Mouse (Mus musculus): ENCODE measurements around the gene Trim46.

The Trim46 gene

DNA sequence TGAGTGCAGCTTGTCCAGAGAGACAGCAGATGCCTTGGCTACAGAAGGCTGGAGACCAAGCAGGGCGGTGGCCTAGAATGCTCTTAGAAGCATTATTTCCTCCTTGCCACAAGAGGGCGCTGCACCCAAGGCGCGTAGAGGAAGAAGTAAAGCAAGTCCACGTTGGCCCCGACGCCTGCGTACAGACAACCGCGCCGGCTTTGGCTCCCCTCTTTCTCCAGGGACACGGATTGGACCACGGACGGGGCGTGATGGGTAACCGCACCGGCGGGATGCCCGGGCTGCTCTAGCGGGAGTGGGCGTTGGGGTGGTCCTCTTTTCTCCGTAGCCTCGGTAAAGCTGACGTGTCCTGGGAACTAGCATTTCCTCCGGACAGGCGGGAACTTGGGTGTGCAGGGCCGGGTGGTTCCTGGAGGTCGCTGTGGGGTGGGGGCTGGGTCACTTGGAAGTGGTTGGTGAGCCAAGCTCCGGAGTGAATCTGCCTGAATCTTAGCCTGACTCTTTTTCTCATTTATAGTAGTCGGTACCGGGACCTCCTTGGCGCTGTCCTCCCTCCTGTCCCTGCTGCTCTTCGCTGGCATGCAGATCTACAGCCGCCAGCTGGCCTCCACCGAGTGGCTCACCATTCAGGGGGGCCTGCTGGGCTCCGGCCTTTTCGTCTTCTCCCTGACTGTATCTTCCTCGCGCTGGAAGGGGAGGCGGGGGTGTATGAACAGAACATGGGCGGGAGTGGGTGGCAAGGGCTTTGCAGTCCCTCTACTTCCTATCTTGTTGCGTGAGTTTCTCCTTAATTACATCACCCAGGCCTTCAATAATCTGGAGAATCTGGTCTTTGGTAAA, at the start of gene Trim46:
Trim46 (minus strand) TSS at position 49 of the 840 bp plus-strand sequence.
- peak; percentile 91 to 95 for DNase-seq

- no peak for DNase-seq
Observed at GRCm38 (mm10) chr3:89295685-89296230, 49.6 kb upstream of the Trim46 start.

DNA sequence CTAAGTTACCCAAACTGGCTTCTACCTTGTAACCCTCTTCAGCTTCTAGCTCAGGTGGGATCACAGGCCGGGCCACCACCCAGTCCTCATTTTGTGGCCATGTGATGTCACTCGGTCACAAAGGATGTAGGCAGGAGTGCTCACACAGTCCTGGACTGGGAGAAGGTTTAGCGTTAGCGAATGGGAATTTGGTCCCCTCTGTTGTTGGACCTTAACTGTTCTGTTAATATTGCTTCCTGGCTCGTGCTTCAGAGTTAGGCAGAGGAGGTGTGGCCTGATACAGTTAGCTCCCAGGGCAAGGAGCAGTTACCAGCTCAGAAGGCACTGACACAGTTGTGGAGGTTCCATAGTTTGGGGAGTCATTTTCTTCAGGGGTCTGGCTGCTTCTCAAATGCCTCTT, 48.1 kb upstream of the Trim46 start:
- no peak for DNase-seq

GRCm38 (mm10) chr3:89293247-89293918, 47.3 kb upstream of the Trim46 start:
- DNase-seq, result no peak

- no peak for DNase-seq
Observed at GRCm38 (mm10) chr3:89292303-89292702, 46.2 kb upstream of the Trim46 start.

GRCm38 (mm10) chr3:89291874-89292273, 45.8 kb upstream of the Trim46 start:
- DNase-seq, result no peak

DNA sequence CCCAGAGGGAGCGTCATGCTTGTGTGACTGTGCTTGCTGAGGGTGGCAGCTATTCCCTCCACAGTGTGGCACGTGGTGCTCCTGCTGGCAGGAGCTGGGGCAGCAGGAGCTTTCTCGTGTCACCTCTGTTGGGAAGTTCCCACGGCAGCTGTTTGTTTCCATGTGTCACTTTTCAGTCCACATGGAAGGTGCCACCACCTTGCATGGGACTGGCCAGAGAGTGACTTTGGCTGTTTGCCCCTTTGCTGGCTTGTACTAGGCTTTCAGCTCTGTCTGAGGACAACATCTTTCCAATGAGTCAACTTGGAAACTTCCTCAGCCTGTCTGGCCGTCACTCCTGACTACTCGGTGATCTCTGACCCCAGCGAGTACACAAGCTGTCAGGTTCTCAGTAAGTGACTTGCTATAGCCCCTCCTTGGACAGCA, 42.4 kb upstream of the Trim46 start:
- peak; percentile 21 to 50 for DNase-seq

- no peak for DNase-seq
Observed at GRCm38 (mm10) chr3:89287286-89287685, 41.2 kb upstream of the Trim46 start.

DNA sequence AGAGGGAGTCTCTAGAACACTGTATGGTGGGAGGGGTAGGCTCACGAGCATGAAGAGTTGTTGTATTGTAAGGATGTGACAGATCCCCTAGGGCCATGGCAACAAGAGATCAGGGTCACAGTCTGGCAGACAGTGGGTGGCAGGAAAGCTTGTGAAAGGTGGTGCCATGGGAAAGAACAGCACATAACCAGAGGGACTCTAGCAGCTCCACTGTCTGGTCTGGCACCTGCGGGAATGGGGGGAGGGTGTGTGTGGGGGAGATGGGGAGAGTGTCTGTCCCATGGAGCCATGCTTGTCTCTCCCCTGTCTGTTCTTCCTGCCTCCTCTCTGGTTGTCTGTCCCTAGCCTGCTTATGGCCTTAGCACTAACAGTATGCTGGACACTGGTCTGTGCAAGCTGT, 39.4 kb upstream of the Trim46 start:
- DNase-seq, result no peak

- no peak for DNase-seq
Observed at GRCm38 (mm10) chr3:89284261-89284660, 38.2 kb upstream of the Trim46 start.

DNA sequence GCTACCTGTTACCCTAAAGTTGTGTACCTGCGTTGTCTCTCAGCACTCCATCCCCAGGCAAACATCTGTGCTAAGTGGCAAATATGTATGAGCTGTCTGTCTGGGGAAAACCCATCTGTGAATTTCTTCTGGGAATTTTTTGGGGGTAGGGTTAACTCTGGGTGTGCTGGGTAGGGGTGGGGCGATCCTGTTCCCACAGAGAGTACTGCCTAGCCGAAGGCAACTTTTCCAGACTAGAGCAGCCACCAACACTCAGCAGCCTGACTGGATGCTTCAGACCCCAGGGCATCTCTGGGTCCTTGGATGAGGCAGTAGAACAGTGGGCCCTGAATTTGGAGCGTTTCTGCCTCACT, 36.2 kb upstream of the Trim46 start:
- DNase-seq, result no peak

GRCm38 (mm10) chr3:89281579-89282290, 35.6 kb upstream of the Trim46 start:
- DNase-seq, result peak; percentile 92 to 93

GRCm38 (mm10) chr3:89280606-89281511, 34.8 kb upstream of the Trim46 start, which contains the start of gene Efna1:
TSS of gene Efna1 (minus strand) at chr3:89281142.
- peak; percentile 78 to 84 for DNase-seq

- peak; percentile 47 to 61 for DNase-seq
Observed at GRCm38 (mm10) chr3:89280050-89280605, 34.0 kb upstream of the Trim46 start.

DNA sequence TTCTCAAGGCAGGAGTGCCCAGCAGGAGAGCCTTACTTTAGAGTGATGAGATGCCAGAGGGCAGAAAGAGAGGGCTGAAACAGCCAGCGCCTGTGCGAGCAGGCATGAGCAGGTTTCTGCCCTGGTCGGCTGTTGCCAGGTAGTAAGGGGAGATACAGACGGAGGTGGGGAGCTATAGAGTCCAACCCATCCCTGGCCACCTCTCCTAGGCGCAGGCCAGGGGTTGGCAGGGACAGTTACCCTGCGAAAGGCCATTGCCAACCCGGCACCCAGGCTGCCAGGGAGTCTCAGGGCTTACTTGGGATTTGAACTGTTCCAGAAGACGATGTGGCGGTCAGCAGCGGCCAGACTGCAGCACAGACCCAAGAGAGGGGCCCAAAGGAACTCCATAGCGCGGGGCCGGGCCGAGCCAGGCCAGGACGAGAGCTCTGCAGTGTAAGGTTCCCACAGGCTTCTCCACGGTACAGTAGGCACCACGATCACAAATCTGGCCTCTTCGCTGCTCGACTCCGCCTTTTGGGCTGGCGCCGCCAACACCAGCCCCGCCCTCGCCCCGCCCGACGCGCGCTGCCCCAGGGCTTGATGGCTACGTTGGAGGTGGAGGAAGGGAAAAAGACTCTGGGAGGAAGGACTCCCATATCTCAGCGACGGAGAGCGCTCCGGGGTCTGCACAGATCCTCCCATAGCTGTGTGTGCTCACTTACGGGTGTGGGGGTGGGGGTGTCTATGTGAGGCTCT, 33.2 kb upstream of the Trim46 start:
- peak; percentile 91 to 95 for DNase-seq

DNA sequence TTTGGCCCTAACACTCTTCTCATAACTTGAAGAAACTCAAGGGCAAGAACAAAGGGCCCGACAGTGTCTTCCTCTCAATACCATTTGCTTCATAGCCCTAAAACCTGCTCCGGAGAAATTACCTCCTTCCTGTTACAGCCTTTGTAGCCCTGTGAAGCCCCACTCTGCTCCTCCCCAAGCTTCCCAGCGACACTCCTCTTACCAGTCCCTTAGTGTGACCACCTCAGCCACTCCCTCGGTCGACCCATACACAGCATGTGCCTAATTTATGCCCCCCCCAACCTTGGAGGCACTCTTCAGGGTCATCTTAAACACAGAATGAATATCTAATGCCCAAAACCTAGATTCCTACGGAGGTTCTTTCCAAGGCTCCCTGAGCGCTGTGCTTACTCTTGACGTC, 32.5 kb upstream of the Trim46 start:
- peak in 1 of 2 experiments; percentile 35 for DNase-seq

- peak; percentile 68 to 79 for DNase-seq
Observed at GRCm38 (mm10) chr3:89278107-89278506, 32.0 kb upstream of the Trim46 start.

GRCm38 (mm10) chr3:89277281-89278021, 31.3 kb upstream of the Trim46 start:
- DNase-seq, result peak; percentile 48 to 68

- no peak for DNase-seq
Observed at GRCm38 (mm10) chr3:89276061-89276460, 30.0 kb upstream of the Trim46 start.

DNA sequence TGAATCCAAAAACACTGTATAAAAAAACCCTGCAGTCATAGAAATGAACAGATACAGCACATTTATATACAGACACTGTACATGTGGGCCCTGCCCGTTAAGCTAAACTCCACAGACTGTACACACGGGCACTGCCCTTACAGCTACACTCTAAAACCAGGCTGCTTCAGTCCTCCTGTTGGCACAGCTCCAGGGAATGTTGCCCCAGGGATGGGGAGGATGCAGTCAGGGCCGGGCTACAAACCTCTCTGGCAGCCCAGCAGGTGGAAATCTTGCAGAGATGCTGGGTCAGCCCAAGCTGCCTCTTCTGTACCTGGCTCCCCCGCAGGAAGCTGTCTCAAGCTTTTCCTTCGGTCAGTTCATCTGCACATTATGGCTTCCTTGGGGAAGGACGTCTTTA, 25.7 kb upstream of the Trim46 start:
- DNase-seq, result peak; percentile 52 to 64
